Mouse (Mus musculus) urinary bladder, postnatal 10 days (tissue): Measurements from ENCODE around the gene Dpagt1.
"Not testable (repeated sequence)": the region's sequence is repeated elsewhere in the genome, so short reads cannot be mapped to it uniquely, and the experiment has no call there.

Source experiments
- DNase-seq: peaks from one replicate; pipeline ENCODE4 v3.0.0; 2022; ENCODE audit warnings: low spot score

Gene Dpagt1

GRCm38 (mm10) chr9:44338574-44338973, 12.8 kb downstream of the Dpagt1 start:
- no peak for DNase-seq

- no peak for DNase-seq
Observed at GRCm38 (mm10) chr9:44341487-44341886, 15.7 kb downstream of the Dpagt1 start.

- no peak for DNase-seq
Observed at GRCm38 (mm10) chr9:44342173-44342572, 16.4 kb downstream of the Dpagt1 start.

GRCm38 (mm10) chr9:44342605-44343004, 16.8 kb downstream of the Dpagt1 start:
- DNase-seq: no peak

GRCm38 (mm10) chr9:44343290-44343689, 17.5 kb downstream of the Dpagt1 start:
- DNase-seq: no peak

GRCm38 (mm10) chr9:44343781-44344421, 18.1 kb downstream of the Dpagt1 start, which contains the start of gene Hmbs:
Hmbs (minus strand) TSS chr9:44344228.
- DNase-seq: peak; percentile 58

- no peak for DNase-seq
Observed at GRCm38 (mm10) chr9:44345570-44346433, 20.0 kb downstream of the Dpagt1 start.

- DNase-seq: no peak
Observed at GRCm38 (mm10) chr9:44347166-44347565, 21.3 kb downstream of the Dpagt1 start.

GRCm38 (mm10) chr9:44347621-44348020, 21.8 kb downstream of the Dpagt1 start:
- no peak for DNase-seq

GRCm38 (mm10) chr9:44348546-44348945, 22.7 kb downstream of the Dpagt1 start:
- no peak for DNase-seq

GRCm38 (mm10) chr9:44351396-44351795, 25.6 kb downstream of the Dpagt1 start:
- DNase-seq: no peak

- no peak for DNase-seq
Observed at GRCm38 (mm10) chr9:44352337-44352736, 26.5 kb downstream of the Dpagt1 start.

GRCm38 (mm10) chr9:44353142-44353541, 27.3 kb downstream of the Dpagt1 start:
- no peak for DNase-seq

GRCm38 (mm10) chr9:44357207-44357606, 31.4 kb downstream of the Dpagt1 start:
- DNase-seq: no peak

- DNase-seq: peak; percentile 87
Observed at GRCm38 (mm10) chr9:44361190-44361917, 35.5 kb downstream of the Dpagt1 start, which contains the start of gene Vps11. Vps11 (minus strand) TSS chr9:44361670.

- DNase-seq: not testable (repeated sequence)
Observed at GRCm38 (mm10) chr9:44361931-44362330, 36.1 kb downstream of the Dpagt1 start.

- DNase-seq: no peak
Observed at GRCm38 (mm10) chr9:44364480-44364879, 38.7 kb downstream of the Dpagt1 start.

GRCm38 (mm10) chr9:44373386-44373785, 47.6 kb downstream of the Dpagt1 start:
- no peak for DNase-seq

- no peak for DNase-seq
Observed at GRCm38 (mm10) chr9:44376141-44376540, 50.3 kb downstream of the Dpagt1 start.

- DNase-seq: not testable (repeated sequence)
Observed at GRCm38 (mm10) chr9:44377335-44377734, 51.5 kb downstream of the Dpagt1 start.

- DNase-seq: no peak
Observed at GRCm38 (mm10) chr9:44378153-44378730, 52.4 kb downstream of the Dpagt1 start.
